Mouse (Mus musculus) brain, embryonic 14.5 days (tissue): ENCODE data around the gene Spata31d1d. TPM values are rescaled to one million over a fixed set of nuclear protein-coding genes. Genes with fewer than 3 reads are reported as not detected.
"Not testable (repeated sequence)": the region's sequence is repeated elsewhere in the genome, so short reads cannot be mapped to it uniquely, and the experiment has no call there.

Experiments used
- DNase-seq: peaks from one replicate; pipeline ENCODE4 v3.0.0-alpha.2; 2011; ENCODE audit warnings: low read depth
- CTCF ChIP-seq: fragments of 200-500 bp; IDR thresholded peaks from 2 replicates; pipeline ENCODE4 v1.5.1; 2012; ENCODE audit warnings: inconsistent platforms, mild to moderate bottlenecking, moderate library complexity, borderline replicate concordance; ENCODE audit not compliant: insufficient read depth, insufficient read length; ENCODE audit errors: extremely low read depth
- POLR2A ChIP-seq: fragments of 200-500 bp; IDR thresholded peaks from 2 replicates; pipeline ENCODE4 v1.6.1; 2012; ENCODE audit warnings: mild to moderate bottlenecking, inconsistent platforms, borderline replicate concordance; ENCODE audit not compliant: poor library complexity, insufficient read depth, insufficient read length, severe bottlenecking; ENCODE audit errors: extremely low read depth
- polyA plus RNA-seq: library from polyadenylated mRNA; depleted of rRNA; stranded (reverse); fragments of >200 nt; gene quantifications from 2 replicates; pipeline ENCODE4 v1.2.3, GENCODE M21; 2012; rRNA removed

Gene Spata31d1d
- polyA plus RNA-seq, result 0.04 TPM in 1 of 2 replicates, not detected in the other

DNA sequence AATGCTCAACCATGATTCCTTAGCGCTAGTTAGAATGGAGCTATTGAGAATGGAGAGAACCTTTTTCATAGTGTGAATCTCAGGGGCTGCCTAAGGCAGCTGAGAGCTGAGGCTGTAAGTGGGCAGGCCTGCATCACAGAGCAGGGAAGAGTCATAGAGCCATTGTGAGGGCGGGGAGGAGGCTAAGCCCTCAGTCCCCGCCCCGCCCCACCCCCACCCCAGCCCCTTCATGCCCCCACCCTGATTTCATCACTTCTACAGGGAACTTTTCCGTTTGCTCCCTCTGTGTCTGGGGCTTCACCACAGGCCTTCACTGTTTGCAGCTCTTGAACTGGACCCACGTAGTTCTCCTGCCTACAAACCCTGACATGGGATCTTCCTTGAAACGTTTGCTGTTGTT, at the start of gene Spata31d1d:
Gene Spata31d1d (minus strand): TSS at position 101 of the 400 bp plus-strand sequence.
- no peak for TF ChIP-seq CTCF
- no peak for TF ChIP-seq POLR2A
- DNase-seq, result no peak

DNA sequence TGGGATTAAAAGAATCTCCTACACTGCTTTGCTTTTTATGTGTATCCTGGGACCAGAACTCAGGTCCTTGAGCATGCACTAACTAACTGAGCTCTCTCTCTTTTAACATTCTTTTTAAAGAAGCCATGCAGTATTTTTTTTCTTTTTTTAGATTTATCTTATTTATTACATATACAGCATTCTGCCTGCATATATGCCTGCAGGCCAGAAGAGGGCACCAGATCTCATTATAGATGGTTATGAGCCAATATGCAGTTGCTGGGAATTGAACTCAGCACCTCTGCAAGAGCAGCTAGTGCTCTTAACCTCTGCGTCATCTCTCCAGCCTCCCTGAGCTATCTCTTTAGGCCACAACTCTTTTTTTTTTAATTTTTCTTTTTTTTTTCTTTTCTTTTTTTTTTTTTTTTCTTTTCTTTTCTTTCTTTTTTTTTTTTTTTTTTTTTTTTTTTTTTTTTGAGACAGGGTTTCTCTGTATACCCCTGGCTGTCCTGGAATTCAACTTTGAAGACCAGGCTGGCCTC, 48.3 kb upstream of the Spata31d1d start:
- DNase-seq, result not testable (repeated sequence)

DNA sequence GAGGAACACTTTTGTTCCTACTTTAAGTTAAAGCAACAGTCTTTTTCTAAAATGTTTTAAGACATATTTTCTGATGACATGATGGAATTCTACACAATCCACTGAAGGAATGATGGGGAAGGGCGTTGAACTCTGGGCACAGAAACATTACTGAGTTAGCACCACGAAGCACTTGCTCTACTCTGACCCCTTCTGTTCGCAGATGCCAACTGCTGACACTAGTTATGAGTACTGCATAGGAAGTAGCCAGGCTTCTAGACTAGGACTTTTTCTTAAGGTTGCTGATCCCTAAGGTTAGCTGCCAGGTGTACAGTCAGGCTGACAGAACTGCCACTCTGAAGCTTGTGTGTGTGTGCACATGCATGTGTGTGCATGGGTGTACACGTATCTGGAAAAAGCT, 47.7 kb upstream of the Spata31d1d start:
- DNase-seq, result no peak
- TF ChIP-seq CTCF, result peak; percentile 27; the same call in 1 of the 2 replicates
- no peak for TF ChIP-seq POLR2A

DNA sequence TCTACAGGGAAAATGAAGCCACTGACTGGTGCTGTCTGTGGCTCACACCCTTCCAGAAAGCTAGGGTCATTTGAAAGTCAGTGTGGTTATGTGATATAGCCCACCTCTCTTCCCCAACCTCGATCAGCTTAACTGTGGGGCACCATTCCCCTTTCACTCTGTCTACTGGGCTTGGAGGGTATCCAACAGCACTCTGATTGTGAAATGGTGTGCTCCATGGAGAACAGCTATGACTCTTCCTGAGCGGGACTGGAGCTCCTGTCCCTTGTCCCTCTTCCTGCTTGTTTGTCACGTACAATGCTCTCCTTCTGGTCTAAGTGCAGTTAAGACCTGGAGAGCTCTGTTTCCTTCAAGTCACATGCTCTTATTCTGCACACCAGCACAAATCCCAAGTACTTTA, 43.6 kb upstream of the Spata31d1d start:
- DNase-seq, result no peak
- no peak for TF ChIP-seq CTCF
- no peak for TF ChIP-seq POLR2A

DNA sequence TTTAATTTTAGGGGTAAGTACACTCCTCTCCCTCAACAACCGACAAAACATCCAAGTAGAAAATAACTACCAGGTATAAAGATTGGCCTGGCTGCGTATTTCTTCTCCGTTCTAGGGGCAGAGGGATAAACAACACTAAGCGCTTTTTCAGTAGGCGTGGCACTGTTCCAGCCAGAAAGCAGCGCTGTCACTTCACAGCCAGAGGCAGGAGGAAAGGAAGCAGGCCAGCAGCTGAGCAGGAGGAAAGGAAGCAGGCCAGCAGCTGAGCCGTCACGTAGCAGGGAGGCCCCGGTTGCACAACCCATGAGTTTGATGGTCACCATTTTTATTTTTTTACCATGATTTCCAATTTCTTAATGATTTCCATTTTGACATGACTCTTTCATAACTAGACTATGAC, 39.7 kb upstream of the Spata31d1d start:
- TF ChIP-seq POLR2A (no peak), CTCF (no peak)
- peak; percentile 59 for DNase-seq

DNA sequence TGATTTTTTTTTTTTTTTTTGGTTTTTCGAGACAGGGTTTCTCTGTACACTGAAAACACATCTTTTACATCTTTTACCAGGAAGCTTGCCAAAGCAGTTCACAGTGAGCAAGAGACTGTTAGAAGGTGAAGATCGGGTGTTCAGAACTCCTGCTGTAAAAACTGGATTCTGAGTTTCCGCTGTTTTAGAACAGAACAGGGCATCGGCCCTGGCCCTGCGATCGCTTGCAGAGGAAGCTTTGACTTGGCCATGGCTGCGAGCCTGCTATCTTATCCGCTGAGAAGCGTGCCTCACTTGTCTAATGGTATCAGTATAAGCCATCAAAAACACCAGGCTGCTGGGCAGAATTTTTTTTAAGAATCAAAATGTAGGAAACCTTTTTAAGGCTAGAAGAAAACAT, 39.3 kb upstream of the Spata31d1d start:
- TF ChIP-seq POLR2A, result no peak
- TF ChIP-seq CTCF, result no peak
- no peak for DNase-seq

DNA sequence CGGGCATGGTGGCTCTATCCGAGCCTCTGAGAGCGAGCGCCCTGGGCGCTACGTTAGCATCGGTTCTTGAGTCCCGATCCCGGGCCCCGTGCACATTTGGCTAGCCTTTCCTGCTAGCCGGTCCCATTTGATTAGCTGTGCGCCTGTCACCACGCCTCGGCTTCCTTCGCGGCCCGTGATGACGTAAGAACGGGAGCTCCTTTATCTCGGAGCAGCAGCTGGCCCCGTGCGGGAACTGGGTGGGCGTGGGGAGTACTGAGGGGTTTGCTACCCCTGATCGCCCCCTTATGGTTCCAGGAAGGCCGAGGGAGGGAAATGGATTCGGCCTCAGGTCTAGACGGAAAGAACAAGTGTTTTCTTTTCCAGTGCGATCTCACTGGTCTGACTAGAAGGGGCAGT, 38.6 kb upstream of the Spata31d1d start:
- peak; percentile 96 for DNase-seq
- TF ChIP-seq CTCF (peak; percentile 30; the same call in 1 of the 2 replicates), POLR2A (no peak; the same call in 1 of the 2 replicates)

DNA sequence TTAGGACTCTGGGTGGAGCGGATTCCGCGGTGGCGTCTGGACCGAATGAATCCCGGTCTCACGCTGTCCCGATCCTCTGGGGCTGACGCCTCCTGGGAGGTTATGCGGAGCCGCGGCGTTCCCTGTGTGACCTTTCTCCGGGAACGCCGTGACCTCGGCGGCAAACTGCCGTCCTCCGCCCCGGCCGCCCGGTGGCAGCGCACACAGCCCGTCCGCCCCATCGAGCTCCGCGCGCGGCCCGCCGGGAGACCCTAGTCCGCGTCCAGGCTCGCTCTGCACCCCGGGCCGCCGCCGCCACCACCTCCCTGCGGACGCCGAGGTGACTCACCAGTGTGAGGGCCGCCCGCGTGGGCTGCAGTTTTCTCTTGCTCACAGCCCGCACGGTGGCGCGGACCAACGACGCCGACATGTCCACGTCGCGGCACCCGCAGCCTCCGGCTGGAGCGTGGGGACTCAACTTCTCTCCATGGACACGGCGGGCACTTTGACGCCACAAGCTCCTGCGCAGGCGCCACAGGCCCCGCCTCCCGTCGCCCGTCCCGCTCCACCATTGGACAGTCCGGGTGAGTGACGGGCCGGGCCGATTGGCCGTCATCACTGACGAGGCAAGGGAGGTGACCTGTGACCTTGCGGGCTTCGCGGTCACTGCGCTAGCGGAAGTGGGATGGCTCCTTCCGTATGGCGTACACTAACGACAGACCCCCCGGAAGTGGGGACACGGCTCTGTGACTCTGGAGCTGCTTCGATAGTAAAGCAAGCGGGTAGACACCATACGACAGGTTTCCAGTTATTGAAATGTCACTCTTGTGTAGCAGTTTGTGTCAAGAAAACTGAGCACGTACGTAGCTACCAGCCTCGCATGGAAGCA, 38.0 kb upstream of the Spata31d1d start, which contains the start of gene Isca1:
Gene Isca1 (minus strand): TSS at position 515 of the 868 bp plus-strand sequence.
- TF ChIP-seq CTCF (no peak), POLR2A (peak; percentile 23; the same call in 1 of the 2 replicates)
- DNase-seq, result peak; percentile 99

DNA sequence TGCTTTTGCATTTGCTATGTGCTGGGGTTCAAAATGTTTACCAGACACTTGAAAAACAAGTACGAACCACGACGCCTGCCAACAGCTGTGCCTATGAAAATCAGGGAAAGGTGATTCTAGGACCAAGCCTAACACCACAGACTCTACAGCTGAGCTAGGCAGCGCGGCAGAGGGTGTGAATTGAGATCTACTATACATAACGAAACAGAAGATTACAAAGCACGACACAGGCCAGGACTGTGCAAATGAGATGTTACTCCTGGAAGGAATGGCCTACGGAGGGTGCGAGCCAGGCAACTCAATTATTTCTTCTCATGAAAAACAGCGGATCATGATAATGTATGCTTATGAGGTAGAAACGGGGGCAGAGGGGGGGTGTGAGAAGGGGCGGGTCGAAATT, 37.0 kb upstream of the Spata31d1d start:
- peak; percentile 15 for DNase-seq
- TF ChIP-seq CTCF (no peak), POLR2A (no peak)

DNA sequence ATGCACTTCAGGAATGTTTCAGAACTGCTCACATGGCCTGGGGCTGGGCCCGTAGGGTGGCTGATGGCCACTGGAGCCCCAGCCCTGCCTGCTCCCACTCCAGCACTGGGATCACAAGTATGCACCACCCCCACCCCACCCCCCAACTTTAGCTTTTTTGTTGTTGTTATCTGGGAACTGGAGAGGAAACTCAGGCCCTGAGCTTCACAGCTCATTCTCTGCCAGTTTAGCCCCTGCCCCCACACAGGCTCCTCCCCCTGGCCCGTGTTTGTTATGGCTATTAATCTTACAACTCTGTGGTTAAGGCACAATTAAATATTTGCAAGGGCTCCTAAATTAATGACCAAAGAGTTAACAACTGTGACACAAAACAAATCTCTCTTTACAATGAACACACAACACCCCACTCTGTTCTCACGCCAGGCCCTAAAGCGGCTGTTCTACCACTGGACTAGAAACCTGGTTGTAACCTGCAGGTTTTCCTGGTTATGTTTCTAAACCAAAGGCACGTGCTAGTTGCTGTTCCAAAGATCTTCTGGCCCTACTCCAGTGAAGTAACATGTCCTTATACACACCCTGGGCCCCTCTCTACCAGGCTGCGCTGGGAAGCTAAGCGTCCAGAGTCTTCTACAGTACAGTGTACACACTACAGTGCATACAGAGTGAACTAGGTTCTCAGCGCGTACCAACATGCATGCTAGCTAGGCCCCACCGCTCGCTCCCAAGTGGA, 35.4 kb upstream of the Spata31d1d start:
- no peak for TF ChIP-seq POLR2A
- TF ChIP-seq CTCF, result no peak
- DNase-seq, result no peak

DNA sequence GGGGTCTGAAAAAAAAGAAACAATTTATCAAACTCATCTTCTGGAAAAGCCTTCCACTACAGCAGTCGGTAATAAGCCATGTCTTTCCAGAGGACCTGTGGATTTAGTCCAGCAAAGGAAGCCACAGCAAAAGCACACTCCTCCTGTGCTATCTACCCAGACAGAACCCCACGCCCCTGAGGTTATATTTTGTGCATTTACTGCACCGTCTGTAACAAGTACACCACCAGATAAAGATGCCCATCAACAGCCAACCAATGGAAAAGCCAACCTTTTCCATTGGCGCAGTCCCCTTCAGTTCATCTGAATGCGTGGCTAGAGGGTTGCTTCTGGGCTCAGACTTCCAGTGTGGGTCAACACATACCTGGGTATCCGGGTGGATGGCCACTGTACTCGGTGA, 31.2 kb upstream of the Spata31d1d start:
- no peak for DNase-seq
- TF ChIP-seq POLR2A (no peak), CTCF (no peak)

DNA sequence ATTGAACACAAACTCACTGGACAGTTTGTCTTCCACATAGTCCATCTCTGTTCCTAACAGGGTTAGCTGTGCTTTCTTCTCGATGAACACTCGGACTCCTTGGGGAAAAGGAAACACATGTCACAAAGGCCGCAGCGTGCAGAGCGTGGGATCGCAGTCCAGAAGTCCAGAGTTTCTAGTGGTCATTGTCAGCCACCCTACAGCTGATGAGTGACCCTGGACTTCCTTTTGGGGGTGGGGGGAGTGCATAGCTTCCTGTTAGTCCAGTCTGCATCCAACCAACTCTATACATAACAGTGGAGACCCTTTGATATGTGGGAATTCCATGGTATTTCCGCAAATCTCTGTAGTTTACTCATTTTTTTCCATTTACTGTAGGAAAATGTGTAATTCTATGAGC, 25.4 kb upstream of the Spata31d1d start:
- DNase-seq, result peak; percentile 3
- TF ChIP-seq POLR2A (no peak), CTCF (no peak)

DNA sequence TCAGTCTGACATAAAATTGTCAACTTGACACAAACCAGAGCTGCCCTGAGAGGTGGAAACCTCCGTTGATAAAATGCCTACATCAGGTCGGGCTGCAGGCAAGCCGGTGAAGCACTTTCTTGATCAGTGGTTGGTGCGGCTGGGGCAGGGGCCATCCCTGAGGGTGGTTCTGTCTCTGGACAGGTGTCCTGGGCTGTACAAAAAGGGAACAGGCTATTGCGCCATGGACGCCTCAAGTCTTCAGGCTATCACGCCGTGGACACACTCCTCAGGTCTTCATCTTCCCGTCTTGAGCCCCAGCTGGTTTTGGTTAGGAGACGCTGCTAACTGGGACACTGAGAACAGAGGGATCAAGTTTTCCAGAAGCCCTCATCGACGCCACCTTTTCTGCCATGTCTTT, 18.8 kb upstream of the Spata31d1d start:
- no peak for TF ChIP-seq CTCF

More for the DNA sequence above, 18.8 kb upstream of the Spata31d1d start:
- no peak for DNase-seq
